Mouse (Mus musculus) ES-E14 (cell line): ENCODE measurements around the gene Cyp2a12.

Experiments
- CHD2 ChIP-seq: IDR thresholded peaks from 2 replicates; pipeline ENCODE4 v1.6.1; 2014; ENCODE audit warnings: mild to moderate bottlenecking, low read depth, low read length, inconsistent platforms
- HCFC1 ChIP-seq: IDR thresholded peaks from 2 replicates; pipeline ENCODE4 v1.6.1; 2012; ENCODE audit warnings: low read length, inconsistent platforms, borderline replicate concordance; ENCODE audit not compliant: insufficient read depth
- ZNF384 ChIP-seq: IDR thresholded peaks from 2 replicates; pipeline ENCODE4 v1.6.1; 2012; ENCODE audit warnings: low read depth, low read length, inconsistent platforms

GRCm38 (mm10) chr7:27081625-27082024 lies 52.7 kb downstream of the Cyp2a12 start:
- TF ChIP-seq HCFC1: no peak
- TF ChIP-seq CHD2: no peak
- TF ChIP-seq ZNF384: no peak
